Mouse (Mus musculus) CD4-positive helper T cell, adult 2 months (primary cell): ENCODE measurements around the gene Adcy1.

ENCODE experiments used
- DNase-seq: peaks from one replicate; pipeline ENCODE4 v3.0.0-alpha.2; 2012; ENCODE audit warnings: low read depth, missing footprints, low spot score

Adcy1 gene

GRCm38 (mm10) chr11:7182409-7183042, 119.2 kb downstream of the Adcy1 start:
- DNase-seq = no peak

GRCm38 (mm10) chr11:7184420-7184819, 121.1 kb downstream of the Adcy1 start:
- DNase-seq = no peak

- no peak for DNase-seq
Observed at GRCm38 (mm10) chr11:7187472-7187871, 124.2 kb downstream of the Adcy1 start.

GRCm38 (mm10) chr11:7188469-7188868, 125.2 kb downstream of the Adcy1 start, which contains the start of gene Gm11985:
TSS of gene Gm11985 (minus strand) at chr11:7188569.
- no peak for DNase-seq

- DNase-seq = no peak
Observed at GRCm38 (mm10) chr11:7192710-7193109, 129.4 kb downstream of the Adcy1 start.

- no peak for DNase-seq
Observed at GRCm38 (mm10) chr11:7193134-7193533, 129.8 kb downstream of the Adcy1 start.

GRCm38 (mm10) chr11:7194432-7195311, 131.4 kb downstream of the Adcy1 start:
- DNase-seq = no peak

GRCm38 (mm10) chr11:7195312-7195685, 132.0 kb downstream of the Adcy1 start:
- no peak for DNase-seq

GRCm38 (mm10) chr11:7197491-7197941, 134.2 kb downstream of the Adcy1 start, which contains the start of gene Igfbp1:
TSS of gene Igfbp1 (plus strand) at chr11:7197782.
- no peak for DNase-seq

GRCm38 (mm10) chr11:7198006-7198405, 134.7 kb downstream of the Adcy1 start:
- DNase-seq = no peak

- no peak for DNase-seq
Observed at GRCm38 (mm10) chr11:7198481-7199256, 135.4 kb downstream of the Adcy1 start.

- DNase-seq = peak; percentile 17
Observed at GRCm38 (mm10) chr11:7199736-7200392, 136.6 kb downstream of the Adcy1 start.

GRCm38 (mm10) chr11:7200393-7200783, 137.1 kb downstream of the Adcy1 start:
- DNase-seq = no peak

GRCm38 (mm10) chr11:7202206-7202605, 138.9 kb downstream of the Adcy1 start:
- no peak for DNase-seq

- DNase-seq = no peak
Observed at GRCm38 (mm10) chr11:7203846-7204245, 140.6 kb downstream of the Adcy1 start.

- DNase-seq = peak; percentile 12
Observed at GRCm38 (mm10) chr11:7210343-7210742, 147.1 kb downstream of the Adcy1 start.

- no peak for DNase-seq
Observed at GRCm38 (mm10) chr11:7211211-7211610, 147.9 kb downstream of the Adcy1 start.

GRCm38 (mm10) chr11:7212126-7212798, 149.0 kb downstream of the Adcy1 start:
- DNase-seq = no peak

GRCm38 (mm10) chr11:7213161-7213500, 149.8 kb downstream of the Adcy1 start:
- DNase-seq = no peak

- DNase-seq = no peak
Observed at GRCm38 (mm10) chr11:7213501-7214341, 150.4 kb downstream of the Adcy1 start, which contains the start of gene Igfbp3. TSS of gene Igfbp3 (minus strand) at chr11:7213923.
